Mouse (Mus musculus) erythroid progenitor cell, adult 5-6 weeks (primary cell): ENCODE measurements at regions not wholly inside any gene's neighbourhood (a gene's known extent, or its start where the extent isn't known, plus 50 kb on each side); places are given as distances from the start of the nearest gene placed in this dataset.

Experiments used
- ATAC-seq: replicated peaks from 2 replicates; pipeline ENCODE4 v1.8.0; 2016; ENCODE audit warnings: moderate number of reproducible peaks, mild to moderate bottlenecking, moderate TSS enrichment, inconsistent platforms; ENCODE audit not compliant: poor library complexity, low FRiP score, severe bottlenecking

DNA sequence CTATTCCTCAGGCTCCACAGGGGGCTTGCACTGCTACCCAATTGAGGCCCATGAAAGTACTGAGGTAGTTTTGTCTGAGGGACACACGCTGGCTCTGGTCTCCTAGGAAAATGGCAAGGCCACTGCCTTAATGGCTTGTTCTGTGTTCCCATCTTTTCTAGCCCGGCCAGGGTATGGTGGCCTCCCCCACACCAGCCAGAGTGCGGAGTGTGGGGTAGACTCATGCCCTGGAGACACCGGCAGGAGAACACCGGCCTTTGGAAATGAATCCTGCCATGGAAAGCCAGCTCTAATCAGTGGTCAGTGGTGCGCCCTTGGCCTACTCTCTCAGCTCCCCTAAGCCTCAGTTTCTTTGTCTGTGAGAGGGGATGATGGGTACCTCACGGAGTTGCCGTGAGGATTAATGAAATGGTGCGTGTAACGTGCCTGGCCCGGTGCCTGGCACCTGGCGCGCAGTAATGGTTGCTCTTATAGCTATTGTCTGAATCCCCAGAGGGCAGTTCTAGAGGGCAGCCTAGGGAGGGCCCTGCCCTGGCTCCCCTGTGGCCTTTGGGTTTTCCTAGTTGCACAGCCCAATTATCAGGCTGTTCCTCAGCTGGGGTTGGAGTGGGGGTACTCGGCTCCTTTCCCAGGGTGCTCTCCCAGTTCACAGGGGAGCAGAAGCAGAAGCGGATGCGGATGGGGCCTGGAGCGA is 62.4 kb upstream of the Pitx1 start:
- no peak for ATAC-seq

DNA sequence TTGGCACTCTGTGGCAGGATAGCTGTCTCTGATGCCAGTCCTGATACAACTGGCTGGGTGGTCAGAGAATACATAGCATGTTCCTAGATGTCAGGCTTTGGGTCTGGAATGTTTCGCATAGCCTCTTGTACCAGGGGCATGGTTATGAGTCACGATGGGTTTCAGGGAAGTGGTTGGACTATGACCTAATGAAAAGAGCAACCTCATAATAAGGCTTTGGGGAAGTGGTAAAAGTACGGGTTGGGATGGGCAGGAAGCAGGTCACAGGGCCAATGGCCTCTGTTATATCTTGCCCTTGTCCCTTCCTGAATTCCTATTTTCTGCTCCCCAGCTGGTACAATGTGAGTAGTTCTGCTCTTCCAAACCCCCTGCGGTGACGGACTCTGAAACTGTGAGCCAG is 59.5 kb upstream of the Pitx1 start:
- no peak for ATAC-seq

DNA sequence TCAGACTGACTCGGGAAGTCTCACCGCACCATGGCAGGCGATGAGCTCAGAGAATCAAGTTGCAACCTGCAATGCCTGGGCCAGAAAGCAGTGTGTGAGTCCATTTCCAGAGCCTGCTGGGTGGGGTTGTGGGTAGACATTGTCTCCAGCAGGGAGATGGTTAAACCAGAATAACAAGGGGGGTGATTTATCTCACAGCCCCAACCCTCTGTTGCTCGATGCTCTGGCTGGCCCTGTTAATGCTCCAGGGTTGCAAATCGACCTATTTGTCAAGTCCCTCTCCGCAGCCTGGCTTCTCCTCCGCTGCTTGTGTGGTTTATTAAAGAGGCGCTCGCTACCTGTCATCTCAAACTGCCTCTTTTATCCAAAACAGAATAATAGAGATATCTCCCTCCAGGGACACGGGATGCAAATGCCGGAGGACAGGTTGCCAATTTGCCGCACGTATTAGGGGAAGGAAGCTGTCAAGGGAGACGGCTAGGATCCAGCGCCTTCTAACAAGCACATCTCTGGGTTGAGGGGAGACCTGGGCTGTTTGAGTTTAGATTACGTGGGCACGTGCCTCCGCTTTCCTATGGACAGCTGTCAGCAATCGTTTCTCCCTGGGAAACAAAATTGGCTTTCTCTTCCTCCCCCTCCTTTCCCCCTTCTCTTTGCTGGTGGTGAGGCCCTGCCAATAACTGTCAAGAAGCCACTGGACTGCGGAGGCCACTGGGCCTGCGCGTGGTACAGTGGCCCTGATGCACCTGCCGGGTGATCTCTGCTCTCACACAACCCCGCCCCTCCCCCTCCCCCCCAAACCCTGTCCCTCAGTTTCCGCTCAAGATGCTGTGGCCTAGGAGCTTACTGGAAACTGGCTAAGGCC is 57.4 kb upstream of the Pitx1 start:
- no peak for ATAC-seq

DNA sequence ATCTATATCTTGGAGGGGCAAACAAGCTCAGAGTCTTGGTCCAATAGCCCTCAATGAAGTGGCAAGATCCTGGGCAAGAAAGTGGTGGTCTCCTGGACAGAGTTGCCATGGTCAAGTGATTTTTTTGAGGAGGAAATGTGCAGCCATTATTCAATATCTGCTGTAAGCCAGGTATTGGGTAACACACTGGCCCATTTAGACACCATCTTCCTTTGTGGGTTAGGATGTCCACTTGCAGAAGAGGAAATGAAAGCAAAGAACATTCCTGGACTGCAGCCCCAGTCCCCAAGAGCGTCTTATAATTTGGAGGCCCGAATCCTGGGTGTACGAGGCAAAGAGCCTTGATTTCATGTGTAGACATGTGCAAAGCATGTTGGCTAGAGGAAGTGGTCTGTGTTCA is 56.3 kb upstream of the Pitx1 start:
- ATAC-seq = no peak

DNA sequence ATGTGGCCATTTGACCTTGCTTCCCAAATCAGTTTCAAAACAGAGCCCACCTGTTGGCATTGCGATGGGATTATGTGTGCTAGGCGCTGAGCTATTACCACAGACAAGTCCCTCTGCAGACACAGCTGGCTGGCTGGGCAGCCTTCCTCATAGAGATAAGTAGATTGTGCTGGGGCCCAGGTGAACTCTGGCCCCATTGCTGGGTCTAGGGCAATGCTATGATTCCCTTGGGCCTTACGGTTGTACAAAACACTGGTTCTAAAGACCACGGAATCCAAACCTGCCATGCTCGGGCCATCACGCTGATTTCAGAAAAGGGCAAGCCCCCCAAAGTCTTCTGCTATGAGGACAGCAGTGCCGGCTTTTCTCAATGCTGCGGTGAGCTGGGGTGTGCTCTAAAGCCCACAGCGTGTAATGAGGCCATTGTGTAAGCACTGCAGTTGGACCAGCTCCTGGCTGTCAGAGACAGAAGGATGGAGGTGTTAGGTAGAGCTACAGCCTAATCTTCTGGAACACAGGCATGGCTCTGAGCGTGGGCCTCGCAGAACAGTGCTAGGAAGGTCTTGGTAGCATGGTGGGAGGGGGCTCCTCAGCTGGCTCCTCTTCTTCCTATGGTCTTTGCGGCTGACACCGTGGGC is 51.2 kb upstream of the Pitx1 start:
- ATAC-seq = no peak
